Comparison of ENCODE assay signal across 8 mouse cellular contexts in genomic region chr12:16810525-16811431, GRCm38 (mm10). TPM values are rescaled to one million over a fixed set of nuclear protein-coding genes. Genes with fewer than 3 reads are reported as not detected.
A peak's percentile ranks its signal among the peaks of the same experiment; 100 is the strongest.
DNase-seq lines count a peak whose midpoint lies in the region; ATAC-seq lines count a peak whose summit lies in the region.

Gene E2f6 (plus strand): TSS chr12:16810963.

- peak; percentile 75 for ATAC-seq in heart, embryonic 14.5 days (ENCODE audit: insufficient number of reproducible peaks, insufficient read depth, low FRiP score, low read depth)
- ATAC-seq in liver, embryonic 13.5 days (ENCODE audit: low read depth), result peak; percentile 78
- peak; percentile 81 for ATAC-seq in stomach, embryonic 14.5 days (ENCODE audit: insufficient number of reproducible peaks, insufficient read depth, low FRiP score, low read depth)

- peak within 1 kb of the TSS; percentile 78 for H3K4me2 ChIP-seq in heart, embryonic 14.5 days (ENCODE audit: low read length)
- H3K4me2 ChIP-seq in liver, embryonic 13.5 days, result peak within 1 kb of the TSS; percentile 91
- H3K4me2 ChIP-seq in stomach, embryonic 14.5 days (replicated peaks; ENCODE audit: low read depth, low read length), result peak within 1 kb of the TSS; percentile 84

- H3K4me3 ChIP-seq in forebrain, embryonic 10.5 days, result peak within 1 kb of the TSS; percentile 84
- peak within 1 kb of the TSS; percentile 80 to 93 for H3K4me3 ChIP-seq in heart, embryonic 14.5 days (ENCODE audit: control insufficient read depth in 1 of 2, insufficient read depth in 1 of 2, low read depth in 1 of 2, low read length in 2 of 2)
- H3K4me3 ChIP-seq in liver, embryonic 13.5 days (replicated peaks), result peak within 1 kb of the TSS; percentile 77
- peak within 1 kb of the TSS; percentile 74 for H3K4me3 ChIP-seq in stomach, embryonic 14.5 days (ENCODE audit: low read depth, low read length)

- DNase-seq in CD4-positive, CD25-positive, alpha-beta regulatory T cell, adult 2 months (ENCODE audit: low read depth, low spot score), result peak; percentile 91
- DNase-seq in c-Kit-negative CD71-positive TER-119-positive erythroid progenitor cells, embryonic 14.5 days (ENCODE audit: low read depth, low spot score), result peak; percentile 42
- DNase-seq in forebrain, embryonic 10.5 days (ENCODE audit: extremely low spot score, low spot score), result peak; percentile 85
- peak; percentile 89 for DNase-seq in kidney, postnatal 14 days
- peak; percentile 60 for DNase-seq in liver, embryonic 13.5 days
- peak; percentile 72 to 77 for DNase-seq in natural killer cell, adult 2 months (ENCODE audit: low spot score in 2 of 2)

- peak within 1 kb of the TSS; percentile 91 for H3K9ac ChIP-seq in heart, embryonic 14.5 days (ENCODE audit: low read length)
- peak within 1 kb of the TSS; percentile 83 for H3K9ac ChIP-seq in liver, embryonic 13.5 days
- peak within 1 kb of the TSS; percentile 70 for H3K9ac ChIP-seq in stomach, embryonic 14.5 days (replicated peaks; ENCODE audit: low read depth, low read length)

- H3K27ac ChIP-seq in forebrain, embryonic 10.5 days, result peak within 1 kb of the TSS; percentile 97
- peak within 1 kb of the TSS; percentile 63 to 79 for H3K27ac ChIP-seq in heart, embryonic 14.5 days (replicated peaks in 1 of 2; ENCODE audit: control insufficient read depth in 1 of 2, insufficient read depth in 1 of 2, low read depth in 2 of 2, low read length in 2 of 2)
- H3K27ac ChIP-seq in liver, embryonic 13.5 days, result peak within 1 kb of the TSS; percentile 55
- H3K27ac ChIP-seq in stomach, embryonic 14.5 days (ENCODE audit: low read length), result no peak within 1 kb of the TSS; the same call in 1 of the 2 replicates

- H3K9me3 ChIP-seq in forebrain, embryonic 10.5 days, result peaks cover 8% of the 10 kb centered on the region
- H3K9me3 ChIP-seq in heart, embryonic 14.5 days (ENCODE audit: control insufficient read depth, low read length), result no peaks in the 10 kb centered on the region
- no peaks in the 10 kb centered on the region for H3K9me3 ChIP-seq in liver, embryonic 13.5 days (replicated peaks)
- no peaks in the 10 kb centered on the region for H3K9me3 ChIP-seq in stomach, embryonic 14.5 days (ENCODE audit: control insufficient read depth, low read depth, low read length)

- peaks cover 32% of the 10 kb centered on the region for H3K36me3 ChIP-seq in forebrain, embryonic 10.5 days (replicated peaks)
- peaks cover 14% of the 10 kb centered on the region for H3K36me3 ChIP-seq in heart, embryonic 14.5 days (ENCODE audit: control insufficient read depth, insufficient read depth, low read length)
- peaks cover 18% of the 10 kb centered on the region for H3K36me3 ChIP-seq in liver, embryonic 13.5 days
- H3K36me3 ChIP-seq in stomach, embryonic 14.5 days (ENCODE audit: control insufficient read depth, insufficient read depth, low read length), result no peaks in the 10 kb centered on the region; the same call in 1 of the 2 replicates

- 6% methylated on average over 81 of the region's 81 CpGs for WGBS in forebrain, embryonic 10.5 days
- WGBS in heart, embryonic 14.5 days, result 5% methylated on average over 81 of the region's 81 CpGs
- 7% methylated on average over 81 of the region's 81 CpGs for WGBS in liver, embryonic 13.5 days (ENCODE audit: insufficient replicate concordance)
- WGBS in stomach, embryonic 14.5 days, result 5% methylated on average over 77 of the region's 81 CpGs

- peaks cover 48% of the 10 kb centered on the region for H3K27me3 ChIP-seq in forebrain, embryonic 10.5 days (ENCODE audit: poor library complexity, severe bottlenecking)
- peaks cover 31% of the 10 kb centered on the region for H3K27me3 ChIP-seq in heart, embryonic 14.5 days (ENCODE audit: control insufficient read depth, insufficient read depth, low read length)
- H3K27me3 ChIP-seq in liver, embryonic 13.5 days, result peaks cover 49% of the 10 kb centered on the region
- H3K27me3 ChIP-seq in stomach, embryonic 14.5 days (ENCODE audit: control insufficient read depth, insufficient read depth, low read length), result 0 out of 2 replicates have a peak, but pooled peaks cover 6% of the 10 kb centered on the region

- H3K4me1 ChIP-seq in forebrain, embryonic 10.5 days, result peaks cover 32% of the 10 kb centered on the region
- peaks cover 3 to 13% of the 10 kb centered on the region in 2 experiments; a peak in 3 of 4 replicates for H3K4me1 ChIP-seq in heart, embryonic 14.5 days (ENCODE audit: control insufficient read depth in 2 of 2, insufficient read depth in 2 of 2, low read length in 2 of 2)
- H3K4me1 ChIP-seq in liver, embryonic 13.5 days (replicated peaks), result peaks cover 28% of the 10 kb centered on the region
- H3K4me1 ChIP-seq in stomach, embryonic 14.5 days (ENCODE audit: control insufficient read depth, insufficient read depth, low read length), result peaks cover 10% of the 10 kb centered on the region

RNA-seq across cellular contexts. Expression of gene E2f6, which starts in this region (rescaled TPM):
- 63.0 and 67.6 TPM in 2 replicates for polyA plus RNA-seq in forebrain, embryonic 10.5 days (2016; fragmentation: Nextera tagmentation; extraction: Ambion mirVana)
- polyA plus RNA-seq in heart, embryonic 14.5 days (2014; fragmentation: Nextera tagmentation; extraction: Ambion mirVana), result 51.3 and 57.3 TPM in 2 replicates
- polyA plus RNA-seq in liver, embryonic 13.5 days (2015; fragmentation: Nextera tagmentation; extraction: Ambion mirVana), result 22.6 and 26.1 TPM in 2 replicates
- polyA plus RNA-seq in stomach, embryonic 14.5 days (2014; fragmentation: Nextera tagmentation; extraction: Ambion mirVana), result 48.4 and 49.1 TPM in 2 replicates
